Mouse (Mus musculus) C2C12 (cell line): ENCODE data around the gene Fbxo7. TPM values are rescaled to one million over a fixed set of nuclear protein-coding genes. Genes with fewer than 3 reads are reported as not detected.

Experiments used
- H3K27me3 ChIP-seq: one replicate; pipeline ENCODE4 v1.6.1; 2011; ENCODE audit not compliant: control insufficient read depth, insufficient read depth, insufficient read length
- H3K36me3 ChIP-seq: one replicate; pipeline ENCODE4 v1.6.1; 2011; ENCODE audit not compliant: control insufficient read depth, insufficient read depth
- H3K4me3 ChIP-seq: one replicate; pipeline ENCODE4 v1.5.1; 2011; ENCODE audit warnings: mild to moderate bottlenecking, control low read depth; ENCODE audit not compliant: poor library complexity, insufficient read depth, severe bottlenecking
- H3K79me2 ChIP-seq: one replicate; pipeline ENCODE4 v1.6.1; 2011; ENCODE audit not compliant: control insufficient read depth, insufficient read depth
- H3K79me3 ChIP-seq: one replicate; pipeline ENCODE4 v1.6.1; 2011; ENCODE audit warnings: low read depth, control low read depth
- H3ac ChIP-seq: one replicate; pipeline ENCODE3; 2011; ENCODE audit warnings: low read depth; ENCODE audit not compliant: control insufficient read depth, insufficient read length
- CEBPB ChIP-seq: IDR thresholded peaks from one replicate; pipeline ENCODE4 v1.6.1; 2011; ENCODE audit warnings: low read depth, mild to moderate bottlenecking, control low read depth, moderate library complexity
- CTCF ChIP-seq: IDR thresholded peaks from one replicate; pipeline ENCODE4 v1.5.1; 2011; ENCODE audit not compliant: control insufficient read depth, insufficient read depth, insufficient read length
- FOSL1 ChIP-seq: IDR thresholded peaks from one replicate; pipeline ENCODE4 v1.8.0; 2011; ENCODE audit warnings: mild to moderate bottlenecking, low read length; ENCODE audit not compliant: poor library complexity, insufficient read depth, severe bottlenecking
- MAX ChIP-seq: IDR thresholded peaks from one replicate; pipeline ENCODE4 v1.6.1; 2011; ENCODE audit warnings: mild to moderate bottlenecking, control low read depth
- MYOD1 ChIP-seq: IDR thresholded peaks from one replicate; pipeline ENCODE4 v1.6.1; 2011; ENCODE audit warnings: low read depth; ENCODE audit not compliant: control insufficient read depth, insufficient read length
- MYOG ChIP-seq: IDR thresholded peaks from one replicate; pipeline ENCODE4 v1.6.1; 2011; ENCODE audit not compliant: control insufficient read depth, insufficient read length; ENCODE audit errors: extremely low read depth
- USF1 ChIP-seq: IDR thresholded peaks from one replicate; pipeline ENCODE4 v1.6.1; 2011; ENCODE audit warnings: low read depth, mild to moderate bottlenecking, control low read depth, moderate library complexity
- polyA plus RNA-seq: library from polyadenylated mRNA; unstranded; fragments of >200 nt; fragmentation: generic; extraction: Trizol; gene quantifications from one replicate; pipeline ENCODE4 v1.2.1, GENCODE M21; 2012; ENCODE audit warnings: missing spikeins

The Fbxo7 gene
- polyA plus RNA-seq, 1 experiment = 7.7 TPM

DNA sequence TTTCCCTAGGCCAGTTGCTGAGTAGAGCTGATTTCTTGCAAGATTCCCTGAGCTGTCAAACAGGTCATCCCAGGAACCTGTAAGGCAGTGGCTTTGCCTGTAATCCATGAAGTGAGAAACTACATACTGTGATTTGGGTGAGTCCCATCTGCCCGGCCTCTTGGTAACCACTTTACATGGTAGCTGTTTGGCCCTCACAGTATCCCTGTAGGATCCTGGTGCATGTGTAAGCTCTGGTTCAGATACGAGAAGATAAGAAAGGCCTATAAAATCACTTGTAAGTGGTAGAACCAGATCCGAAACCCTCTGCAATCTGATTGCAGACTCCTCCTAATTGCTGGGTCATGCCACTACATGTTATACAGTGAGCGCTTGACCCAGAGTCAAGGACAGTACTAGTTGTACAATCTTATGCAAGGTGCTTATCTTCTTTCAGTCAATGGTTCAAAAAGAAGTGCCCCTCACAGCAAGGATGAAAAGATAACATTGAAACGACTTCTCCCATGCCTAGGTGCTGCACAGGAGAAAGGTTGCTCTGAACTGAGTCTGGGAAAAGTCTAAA lies 27.1 kb upstream of the Fbxo7 start:
- H3K4me3 ChIP-seq = no peak overlapping the region
- H3K79me2 ChIP-seq = no peaks in the 10 kb centered on the region
- peaks cover 44% of the 10 kb centered on the region for H3K27me3 ChIP-seq
- TF ChIP-seq USF1 (no peak), MYOG (no peak), CEBPB (no peak), MYOD1 (no peak), FOSL1 (no peak), MAX (no peak), CTCF (no peak)
- no peaks in the 10 kb centered on the region for H3K36me3 ChIP-seq
- H3K79me3 ChIP-seq = no peaks in the 10 kb centered on the region
- H3ac ChIP-seq = no peak overlapping the region

- Histone ChIP-seq H3K4me3 (no peak overlapping the region), H3K36me3 (no peaks in the 10 kb centered on the region), H3K27me3 (peaks cover 54% of the 10 kb centered on the region), H3K79me2 (no peaks in the 10 kb centered on the region), H3ac (no peak overlapping the region), H3K79me3 (no peaks in the 10 kb centered on the region)
- TF ChIP-seq MYOD1 = no peak
- TF ChIP-seq CTCF = no peak
- TF ChIP-seq USF1 = no peak
These were observed 21.3 kb upstream of the Fbxo7 start for GRCm38 (mm10) chr10:86000447-86000846.

- no peak overlapping the region for H3ac ChIP-seq
- TF ChIP-seq MYOG = no peak
- no peak for TF ChIP-seq MYOD1
- no peak for TF ChIP-seq CTCF
- peak; percentile 47 for TF ChIP-seq MAX
- TF ChIP-seq USF1 = no peak
- no peak for TF ChIP-seq CEBPB
- peak; percentile 14 for TF ChIP-seq FOSL1
- H3K79me2 ChIP-seq = no peaks in the 10 kb centered on the region
- no peaks in the 10 kb centered on the region for H3K36me3 ChIP-seq
- peaks cover 20% of the 10 kb centered on the region for H3K27me3 ChIP-seq
- H3K4me3 ChIP-seq = no peak overlapping the region
- no peaks in the 10 kb centered on the region for H3K79me3 ChIP-seq
These were observed 15.3 kb upstream of the Fbxo7 start for GRCm38 (mm10) chr10:86006455-86006854.

GRCm38 (mm10) chr10:86009688-86010087 lies 12.1 kb upstream of the Fbxo7 start:
- H3ac ChIP-seq = no peak overlapping the region
- H3K79me3 ChIP-seq = no peaks in the 10 kb centered on the region
- H3K4me3 ChIP-seq = no peak overlapping the region
- H3K36me3 ChIP-seq = no peaks in the 10 kb centered on the region
- TF ChIP-seq CTCF (no peak), MAX (no peak), USF1 (no peak), FOSL1 (no peak)
- peaks cover 9% of the 10 kb centered on the region for H3K27me3 ChIP-seq
- no peaks in the 10 kb centered on the region for H3K79me2 ChIP-seq

- Histone ChIP-seq H3ac (no peak overlapping the region), H3K27me3 (peaks cover 10% of the 10 kb centered on the region), H3K79me2 (no peaks in the 10 kb centered on the region), H3K79me3 (no peaks in the 10 kb centered on the region), H3K36me3 (no peaks in the 10 kb centered on the region), H3K4me3 (no peak overlapping the region)
- no peak for TF ChIP-seq CEBPB
- no peak for TF ChIP-seq MYOD1
- TF ChIP-seq MAX = no peak
- no peak for TF ChIP-seq CTCF
- TF ChIP-seq USF1 = no peak
- TF ChIP-seq MYOG = no peak
- no peak for TF ChIP-seq FOSL1
These were observed 11.1 kb upstream of the Fbxo7 start for GRCm38 (mm10) chr10:86010636-86011035.

GRCm38 (mm10) chr10:86011172-86011571 lies 10.6 kb upstream of the Fbxo7 start:
- H3K4me3 ChIP-seq = no peak overlapping the region
- peaks cover 15% of the 10 kb centered on the region for H3K27me3 ChIP-seq
- no peaks in the 10 kb centered on the region for H3K79me3 ChIP-seq
- no peak overlapping the region for H3ac ChIP-seq
- TF ChIP-seq USF1 (no peak), MYOG (no peak), CEBPB (no peak), MAX (no peak), MYOD1 (no peak), CTCF (no peak), FOSL1 (no peak)
- H3K79me2 ChIP-seq = no peaks in the 10 kb centered on the region
- H3K36me3 ChIP-seq = no peaks in the 10 kb centered on the region
